Mouse (Mus musculus) kidney, adult 9 months (tissue): ENCODE data around the gene Ugt3a1.

Experiments used
- DNase-seq: peaks from one replicate; pipeline ENCODE4 v3.0.0; 2022

The Ugt3a1 gene

DNA sequence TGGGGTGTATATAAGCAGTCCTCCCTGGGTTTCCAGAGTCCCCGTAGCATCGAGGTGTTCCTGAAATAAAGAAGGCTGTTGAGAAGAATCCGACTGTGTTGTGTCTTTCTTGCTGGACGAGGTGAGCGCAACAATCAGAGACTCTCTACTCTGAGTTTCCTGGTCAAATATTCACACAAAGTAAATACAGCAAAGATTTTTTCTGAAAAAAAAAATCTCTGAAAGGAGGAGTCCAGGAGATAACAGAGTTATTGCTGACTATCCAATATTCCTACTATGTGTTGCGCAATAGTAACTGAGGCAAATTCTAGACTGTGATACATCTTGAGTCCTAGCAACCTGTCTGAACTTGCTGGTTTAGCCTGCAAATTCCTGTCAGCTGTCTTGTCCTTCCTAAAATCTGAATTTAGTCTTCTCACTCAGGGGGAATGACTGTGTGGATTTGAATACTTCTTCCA, at the start of gene Ugt3a1:
Gene Ugt3a1 (plus strand): TSS at position 51 of the 458 bp plus-strand sequence.
- DNase-seq, result no peak

GRCm38 (mm10) chr15:9230917-9231316, 45.8 kb upstream of the Ugt3a1 start:
- DNase-seq, result peak; percentile 39

GRCm38 (mm10) chr15:9246345-9246744, 30.3 kb upstream of the Ugt3a1 start:
- DNase-seq, result no peak

- peak; percentile 73 for DNase-seq
Measured at GRCm38 (mm10) chr15:9252891-9253290, 23.8 kb upstream of the Ugt3a1 start.

DNA sequence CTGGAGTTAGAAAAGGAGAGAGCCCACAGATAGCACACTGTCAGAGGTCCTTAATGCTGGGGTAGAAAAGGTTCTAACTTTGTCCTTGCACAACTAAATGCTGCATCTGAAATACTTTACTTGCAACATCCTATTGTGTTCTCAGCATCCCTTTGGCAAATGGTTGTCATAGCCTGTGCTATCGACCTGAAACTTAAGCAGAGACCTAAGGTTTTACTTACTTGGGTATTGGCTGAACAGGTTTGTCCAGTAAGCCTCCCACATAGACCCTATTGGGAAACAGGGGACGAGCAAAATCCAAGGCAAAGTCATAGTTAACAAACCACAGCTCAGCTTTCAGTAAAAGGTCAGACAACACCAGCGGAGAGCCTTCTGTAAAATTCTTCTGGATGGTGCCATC, 16.1 kb upstream of the Ugt3a1 start:
- no peak for DNase-seq

DNA sequence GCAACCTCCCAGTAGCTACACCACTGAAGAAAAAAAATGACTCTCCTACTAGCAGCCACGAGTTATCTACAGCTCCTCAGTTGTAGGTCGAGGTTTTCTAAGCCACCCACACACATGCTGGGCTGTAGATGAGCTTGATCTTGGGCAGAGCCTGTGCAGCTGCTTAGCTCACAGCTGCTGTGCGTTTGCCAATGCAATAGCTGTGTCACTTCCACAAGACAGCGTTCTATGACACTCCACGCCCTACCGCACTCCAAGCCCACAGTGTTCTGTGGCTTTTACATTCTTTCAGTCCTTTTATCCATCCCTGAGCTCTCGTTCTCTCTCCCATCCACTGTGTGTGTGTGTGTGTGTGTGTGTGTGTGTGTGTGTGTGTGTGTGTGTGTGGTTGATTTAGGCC, 4.8 kb upstream of the Ugt3a1 start:
- no peak for DNase-seq

DNA sequence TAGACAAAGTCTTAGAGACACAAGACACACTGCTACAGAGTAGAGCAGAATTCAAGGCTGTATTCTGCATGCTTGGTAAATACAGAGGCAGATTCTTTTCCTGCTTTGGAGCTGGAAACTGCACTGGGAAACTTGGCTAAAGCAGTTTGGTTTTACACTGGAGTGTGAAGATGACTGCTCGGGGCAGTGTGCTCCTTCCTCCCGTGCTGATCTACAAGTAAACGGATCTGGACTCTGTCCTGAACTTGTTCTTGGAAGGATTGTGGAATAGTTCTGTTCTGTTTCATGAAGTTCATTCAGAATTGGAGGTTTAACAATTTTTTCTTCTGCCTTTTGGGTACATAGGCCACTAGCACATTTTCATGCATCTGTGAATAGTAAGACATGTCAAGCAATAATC, 2.3 kb downstream of the Ugt3a1 start:
- DNase-seq, result peak; percentile 77

DNA sequence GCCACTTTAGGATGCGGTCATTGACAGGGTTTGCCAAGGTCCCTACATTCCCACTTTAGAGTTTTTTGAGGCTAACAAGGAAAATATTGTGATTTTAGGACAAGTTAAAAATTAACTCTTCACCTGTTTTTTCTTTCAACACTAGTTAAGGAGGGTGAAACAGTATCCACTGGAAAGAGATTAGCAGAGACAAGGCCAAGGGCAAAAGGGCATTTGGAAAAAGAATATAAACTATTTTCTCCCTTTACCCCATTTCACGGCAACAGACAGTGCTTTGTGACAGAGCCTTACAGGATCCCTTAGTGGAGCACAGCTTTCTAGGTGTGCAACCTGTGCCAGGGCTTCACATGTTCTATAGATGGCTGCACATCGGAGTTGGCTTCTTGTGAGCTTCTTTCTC, 2.9 kb downstream of the Ugt3a1 start:
- DNase-seq, result peak; percentile 77

DNA sequence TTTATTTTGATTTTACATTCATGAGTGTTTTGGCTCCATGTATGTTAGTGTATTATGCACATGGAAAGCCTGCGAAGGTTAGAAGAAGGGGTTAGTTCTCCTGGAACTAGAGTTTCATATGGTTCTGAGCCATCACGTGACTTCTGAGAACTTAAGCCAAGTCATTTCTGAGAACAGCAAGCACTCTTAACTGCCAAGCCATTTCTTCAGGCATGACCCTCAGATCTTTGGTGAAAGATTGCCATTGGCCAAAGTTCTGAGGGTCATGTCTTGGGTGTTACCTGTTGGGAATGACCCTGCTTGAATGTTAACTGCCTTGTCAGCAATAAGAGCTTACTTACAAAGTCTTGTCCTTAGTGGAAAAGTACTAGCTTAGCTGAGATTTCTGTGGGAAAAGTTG, 6.5 kb downstream of the Ugt3a1 start:
- DNase-seq, result peak; percentile 88

DNA sequence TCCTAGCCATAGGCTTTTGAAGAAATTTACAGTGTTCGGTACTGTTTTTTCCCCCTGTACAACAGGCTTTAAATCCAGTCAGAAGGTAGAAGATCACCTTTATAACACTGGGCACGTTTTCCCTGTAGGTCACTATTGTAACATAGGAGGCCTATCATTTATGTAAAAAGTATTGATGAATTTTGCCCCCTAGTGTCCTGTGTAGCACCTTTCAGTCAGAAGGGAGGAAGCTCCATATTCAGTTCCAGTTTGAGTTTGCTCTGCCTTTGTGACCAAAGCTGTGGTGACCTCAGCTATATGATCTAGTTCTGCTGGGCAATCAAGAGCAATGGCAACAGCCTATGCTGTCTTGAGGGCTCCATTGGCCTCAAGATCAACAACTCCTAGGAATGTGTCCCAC, 13.0 kb downstream of the Ugt3a1 start:
- DNase-seq, result peak; percentile 26

DNA sequence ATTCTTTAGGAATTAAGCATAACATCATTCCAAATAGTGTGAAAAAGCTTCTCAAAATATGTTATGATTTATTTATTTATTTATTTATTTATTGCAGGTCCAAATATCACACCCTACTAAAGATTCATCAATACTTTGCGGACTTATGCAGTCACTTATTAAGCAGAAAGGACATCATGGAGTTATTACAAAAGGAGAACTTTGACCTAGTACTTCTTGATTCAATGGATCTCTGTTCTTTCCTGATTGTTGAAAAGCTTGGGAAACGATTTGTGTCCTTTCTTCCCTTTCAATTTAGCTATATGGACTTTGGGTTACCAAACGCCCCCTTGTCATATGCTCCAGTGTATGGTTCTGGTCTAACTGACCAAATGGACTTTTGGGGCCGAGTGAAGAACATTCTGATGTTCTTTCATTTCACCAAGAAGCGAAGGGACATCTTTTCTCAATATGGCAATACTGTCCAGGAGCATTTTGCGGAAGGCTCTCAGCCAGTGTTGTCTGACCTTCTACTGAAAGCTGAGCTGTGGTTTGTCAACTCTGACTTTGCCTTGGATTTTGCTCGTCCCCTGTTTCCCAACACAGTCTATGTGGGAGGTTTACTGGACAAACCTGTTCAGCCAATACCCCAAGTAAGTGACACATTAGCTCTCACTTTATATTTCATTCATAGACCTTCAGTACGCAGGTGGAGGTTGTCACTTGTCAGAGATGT, 29.4 kb downstream of the Ugt3a1 start:
- no peak for DNase-seq

GRCm38 (mm10) chr15:9334596-9334995, 57.9 kb downstream of the Ugt3a1 start:
- DNase-seq, result peak; percentile 84

GRCm38 (mm10) chr15:9335341-9335740, 58.7 kb downstream of the Ugt3a1 start, which contains the start of gene Ugt3a2:
Ugt3a2 (plus strand) TSS chr15:9335550.
- peak; percentile 84 for DNase-seq

DNA sequence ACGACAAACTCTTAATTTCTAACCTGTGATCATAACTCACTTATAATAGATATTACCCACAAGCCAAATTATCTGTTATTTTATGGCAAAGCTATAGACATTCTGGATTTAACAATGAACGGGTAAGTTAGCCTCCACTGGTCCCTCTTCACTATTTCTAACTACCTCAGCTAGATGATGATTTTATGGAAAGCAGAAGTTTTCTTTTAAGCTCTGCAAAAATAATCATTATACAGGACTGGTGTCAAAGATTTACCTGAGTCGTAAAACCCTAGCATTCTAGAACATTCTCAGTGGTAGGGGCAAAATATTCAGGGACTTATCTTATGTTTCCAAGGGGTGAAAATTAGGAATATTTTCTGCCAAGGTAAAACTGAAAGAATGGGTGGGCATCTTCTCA, 59.9 kb downstream of the Ugt3a1 start:
- peak; percentile 73 for DNase-seq

DNA sequence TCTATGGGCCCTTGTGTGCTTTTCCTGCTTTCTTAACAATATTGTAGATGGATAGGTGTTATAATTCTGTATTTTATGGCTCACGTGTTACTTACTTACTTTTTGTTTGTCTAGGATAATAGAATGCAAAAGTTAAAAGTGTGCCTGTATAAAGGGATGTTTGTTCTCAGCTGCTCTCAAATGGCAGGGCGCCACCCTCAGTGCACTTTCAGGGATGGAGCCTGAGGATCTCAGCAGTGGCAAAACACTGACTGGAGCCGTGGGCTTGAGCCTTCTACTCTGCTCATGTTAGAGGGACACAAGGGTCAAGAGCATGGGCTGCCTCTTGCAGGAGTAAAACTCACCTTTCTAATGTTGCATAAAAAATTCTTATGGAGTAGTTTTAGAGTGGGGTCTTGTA, 60.3 kb downstream of the Ugt3a1 start:
- peak; percentile 53 for DNase-seq

DNA sequence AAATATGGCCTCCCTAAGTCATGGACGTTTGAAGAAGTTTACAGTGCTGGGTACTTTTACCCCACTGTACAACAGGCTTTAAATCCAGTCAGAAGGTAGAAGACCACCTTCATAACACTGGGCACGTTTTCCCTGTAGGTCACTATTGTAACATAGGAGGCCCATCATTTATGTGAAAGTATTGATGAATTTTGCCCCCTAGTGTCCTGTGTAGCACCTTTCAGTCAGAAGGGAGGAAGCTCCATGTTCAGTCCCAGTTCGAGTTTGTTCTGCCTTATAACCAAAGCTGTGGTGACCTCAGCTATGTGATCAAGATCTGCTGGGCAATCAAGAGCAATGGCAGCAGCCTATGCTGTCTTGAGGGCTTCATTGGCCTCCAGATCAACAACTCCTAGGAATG, 72.1 kb downstream of the Ugt3a1 start:
- no peak for DNase-seq

- DNase-seq, result no peak
Measured at GRCm38 (mm10) chr15:9362801-9363200, 86.1 kb downstream of the Ugt3a1 start.
